Mouse (Mus musculus): Measurements from ENCODE around the gene Ankzf1.

DNA sequence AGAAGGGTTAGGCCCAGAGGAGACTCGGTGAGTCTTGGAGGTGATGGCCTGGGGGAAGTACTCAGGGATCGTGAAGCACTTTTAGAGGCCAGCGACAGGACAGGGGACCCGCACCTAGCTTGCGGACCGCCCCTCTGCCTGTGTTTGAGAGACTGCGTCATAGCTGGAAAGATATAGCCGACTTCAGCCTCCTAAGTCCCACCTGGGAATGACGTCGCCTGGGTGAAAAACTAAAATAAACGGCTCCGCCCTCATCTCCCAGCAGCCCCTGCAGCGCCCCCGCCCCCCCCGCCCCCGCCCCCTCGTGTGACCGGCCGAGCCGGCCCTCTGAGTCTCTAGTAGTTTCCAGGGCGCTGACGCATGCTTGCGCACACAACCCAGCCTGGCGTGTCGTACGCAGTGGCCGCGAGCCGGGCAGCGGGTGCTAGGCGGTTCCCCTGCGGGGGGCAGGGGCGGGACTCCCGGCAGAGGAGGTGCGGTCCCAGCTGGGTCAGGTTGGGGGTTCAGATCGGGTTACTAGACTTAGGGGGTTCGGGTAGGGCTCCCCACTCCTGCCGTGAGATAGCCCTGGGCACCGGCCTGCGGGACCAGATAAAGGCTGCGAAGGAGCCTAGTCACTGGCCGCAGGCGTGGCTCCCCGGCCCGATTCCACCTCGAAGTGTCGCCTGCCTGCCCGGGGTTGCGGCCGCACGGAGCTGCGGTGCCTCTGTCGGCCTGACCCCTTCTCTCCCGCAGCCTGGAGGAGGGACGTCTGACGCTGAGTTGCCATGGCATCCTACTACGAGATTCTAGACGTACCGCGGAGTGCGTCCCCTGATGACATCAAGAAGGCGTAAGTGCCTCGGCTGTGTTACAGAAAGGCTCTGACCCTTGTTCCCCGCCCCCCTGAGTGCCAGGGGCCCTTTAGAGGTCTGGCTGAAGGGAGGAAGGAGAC, 44.4 kb downstream of the Ankzf1 start, which contains the start of gene Dnajb2:
- TF ChIP-seq CEBPB (IDR thresholded peaks at IDR 0.05; ENCODE audit: insufficient read depth, poor library complexity, severe bottlenecking) (no peak), POLR2A (IDR thresholded peaks at IDR 0.05; ENCODE audit: insufficient read length, low read depth) (peak; percentile 79), TCF3 (IDR thresholded peaks at IDR 0.05; ENCODE audit: insufficient read length, low read depth) (no peak), MAX (IDR thresholded peaks at IDR 0.05; ENCODE audit: low read depth) (no peak), TCF12 (IDR thresholded peaks at IDR 0.05; ENCODE audit: insufficient read depth, poor library complexity, severe bottlenecking) (no peak), MYOD1 (IDR thresholded peaks at IDR 0.05; ENCODE audit: control insufficient read depth in 1 of 3, insufficient read length in 2 of 3, low read depth in 2 of 3) (no peak), POLR2AphosphoS2 (IDR thresholded peaks at IDR 0.05; ENCODE audit: insufficient read length, low read depth) (peak; percentile 92), REST (IDR thresholded peaks at IDR 0.05; ENCODE audit: insufficient read depth, insufficient read length) (no peak), E2F4 (IDR thresholded peaks at IDR 0.05; ENCODE audit: insufficient read depth) (no peak), USF1 (IDR thresholded peaks at IDR 0.05; ENCODE audit: low read depth) (no peak)

Measured in myocyte (in vitro differentiated cells).